Mouse (Mus musculus) heart, adult 2 months (tissue): Measurements from ENCODE around the gene Gsg1.

Source experiments
- CTCF ChIP-seq: fragments of 200-600 bp; IDR thresholded peaks from 2 replicates; pipeline ENCODE4 v1.8.1; 2022; ENCODE audit warnings: antibody characterized with exemption, mild to moderate bottlenecking, moderate library complexity
- EP300 ChIP-seq: fragments of 200-500 bp; IDR thresholded peaks from 2 replicates; pipeline ENCODE4 v1.6.1; 2011; ENCODE audit warnings: low read depth, low read length, control low read depth; ENCODE audit not compliant: insufficient read depth

- TF ChIP-seq CTCF (no peak), EP300 (no peak)
These were observed 50.4 kb downstream of the Gsg1 start for GRCm38 (mm10) chr6:135203737-135204136.
